Mouse (Mus musculus): ENCODE measurements around the gene Arid5a. TPM values are rescaled to one million over a fixed set of nuclear protein-coding genes. Genes with fewer than 3 reads are reported as not detected.

The Arid5a gene
- polyA plus RNA-seq, 1 experiment from 2014 or later = 14.9 TPM

- Histone ChIP-seq H3K36me3 (ENCODE audit: insufficient read depth, low read length) (no peaks in the 10 kb centered on the region), H3K4me3 (ENCODE audit: low read depth, low read length) (no peak overlapping the region), H3K9ac (replicated peaks; ENCODE audit: low read depth) (no peak overlapping the region), H3K27me3 (replicated peaks; ENCODE audit: insufficient read depth, low read length) (no peaks in the 10 kb centered on the region), H3K4me2 (replicated peaks; ENCODE audit: low read depth, low read length) (no peak overlapping the region), H3K9me3 (ENCODE audit: low read length) (no peaks in the 10 kb centered on the region), H3K4me1 (ENCODE audit: insufficient read depth, low read depth, low read length) (no peaks in the 10 kb centered on the region), H3K27ac (ENCODE audit: low read length) (no peak overlapping the region)
- WGBS = 81% methylated on average over 3 of the region's 3 CpGs
- ATAC-seq = no peak
- DNase-seq (ENCODE audit: low spot score) = no peak
- TF ChIP-seq CTCF (IDR thresholded peaks at IDR 0.05) (no peak), EP300 (IDR thresholded peaks at IDR 0.05) (no peak)
Observed at GRCm38 (mm10) chr1:36280938-36281337, 26.6 kb upstream of the Arid5a start.

DNA sequence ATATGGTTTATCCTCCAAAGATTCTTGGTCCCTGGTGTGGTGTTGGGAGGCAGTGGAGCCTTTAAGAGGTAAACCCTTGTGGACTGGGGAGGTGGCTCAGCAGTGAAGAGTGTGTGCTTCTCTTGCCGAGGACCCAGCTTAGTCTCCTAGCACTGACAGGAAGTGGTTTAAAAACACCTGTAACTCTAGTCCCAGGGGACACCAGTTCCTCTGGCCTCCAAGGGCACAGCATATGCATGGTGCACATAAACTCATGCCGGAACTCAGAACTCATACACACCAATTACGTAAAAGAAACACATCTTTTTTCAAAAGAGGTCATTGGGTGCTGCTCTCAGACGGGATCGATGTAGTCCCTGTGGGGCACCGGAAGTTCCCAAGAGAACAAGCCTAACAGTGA, 25.7 kb upstream of the Arid5a start:
- TF ChIP-seq EP300 (IDR thresholded peaks at IDR 0.05) = no peak
- no peak for TF ChIP-seq CTCF (IDR thresholded peaks at IDR 0.05)

GRCm38 (mm10) chr1:36293470-36293869, 14.1 kb upstream of the Arid5a start:
- H3K9ac ChIP-seq (replicated peaks; ENCODE audit: low read depth) = no peak overlapping the region
- H3K4me3 ChIP-seq (ENCODE audit: low read depth, low read length) = no peak overlapping the region
- no peaks in the 10 kb centered on the region for H3K27me3 ChIP-seq (replicated peaks; ENCODE audit: insufficient read depth, low read length)
- ATAC-seq (no peak), DNase-seq (ENCODE audit: low spot score) (no peak)
- no peak overlapping the region for H3K27ac ChIP-seq (ENCODE audit: low read length)
- no peak overlapping the region for H3K4me2 ChIP-seq (replicated peaks; ENCODE audit: low read depth, low read length)
- 88% methylated on average over 8 of the region's 8 CpGs for WGBS
- no peaks in the 10 kb centered on the region for H3K36me3 ChIP-seq (ENCODE audit: insufficient read depth, low read length)
- no peaks in the 10 kb centered on the region for H3K9me3 ChIP-seq (ENCODE audit: low read length)
- TF ChIP-seq CTCF (IDR thresholded peaks at IDR 0.05) (no peak), EP300 (IDR thresholded peaks at IDR 0.05) (no peak)
- H3K4me1 ChIP-seq (ENCODE audit: insufficient read depth, low read depth, low read length) = no peaks in the 10 kb centered on the region

More for the DNA sequence above, 25.7 kb upstream of the Arid5a start:
- Histone ChIP-seq H3K36me3 (ENCODE audit: insufficient read depth, low read length) (no peaks in the 10 kb centered on the region), H3K4me1 (ENCODE audit: insufficient read depth, low read depth, low read length) (no peaks in the 10 kb centered on the region), H3K27me3 (replicated peaks; ENCODE audit: insufficient read depth, low read length) (no peaks in the 10 kb centered on the region), H3K9ac (replicated peaks; ENCODE audit: low read depth) (no peak overlapping the region), H3K9me3 (ENCODE audit: low read length) (no peaks in the 10 kb centered on the region), H3K27ac (ENCODE audit: low read length) (no peak overlapping the region), H3K4me2 (replicated peaks; ENCODE audit: low read depth, low read length) (no peak overlapping the region), H3K4me3 (ENCODE audit: low read depth, low read length) (no peak overlapping the region)
- DNase-seq (ENCODE audit: low spot score) (no peak), ATAC-seq (no peak)
- WGBS = 75% methylated on average over 6 of the region's 6 CpGs

DNA sequence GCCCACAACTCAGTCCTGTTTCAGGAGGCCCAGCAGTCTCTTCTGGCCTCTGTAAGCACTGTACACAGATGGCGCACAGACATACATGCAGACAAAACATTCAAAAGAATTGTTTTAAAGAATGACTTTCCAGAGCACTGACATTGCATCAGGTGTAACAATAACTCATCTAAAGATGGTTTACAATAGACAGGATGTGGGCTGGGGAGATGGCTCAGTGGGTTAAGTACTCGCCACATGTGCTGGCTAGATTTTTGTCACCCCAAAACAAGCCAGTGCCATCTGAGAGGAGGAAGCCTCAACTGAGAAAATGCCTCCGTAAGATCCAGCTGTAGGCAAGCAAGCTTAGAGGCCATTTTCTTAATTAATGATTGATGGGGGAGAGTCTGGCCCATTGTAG, 13.1 kb upstream of the Arid5a start:
- DNase-seq (ENCODE audit: low spot score) (no peak), ATAC-seq (no peak)
- Histone ChIP-seq H3K36me3 (ENCODE audit: insufficient read depth, low read length) (no peaks in the 10 kb centered on the region), H3K27ac (ENCODE audit: low read length) (no peak overlapping the region), H3K4me2 (replicated peaks; ENCODE audit: low read depth, low read length) (no peak overlapping the region), H3K9me3 (ENCODE audit: low read length) (no peaks in the 10 kb centered on the region), H3K9ac (replicated peaks; ENCODE audit: low read depth) (no peak overlapping the region), H3K27me3 (replicated peaks; ENCODE audit: insufficient read depth, low read length) (no peaks in the 10 kb centered on the region; the same call in 1 of the 2 replicates), H3K4me3 (ENCODE audit: low read depth, low read length) (no peak overlapping the region), H3K4me1 (ENCODE audit: insufficient read depth, low read depth, low read length) (no peaks in the 10 kb centered on the region)
- TF ChIP-seq EP300 (IDR thresholded peaks at IDR 0.05) = no peak
- TF ChIP-seq CTCF (IDR thresholded peaks at IDR 0.05) = no peak
- 69% methylated on average over 3 of the region's 3 CpGs for WGBS

DNA sequence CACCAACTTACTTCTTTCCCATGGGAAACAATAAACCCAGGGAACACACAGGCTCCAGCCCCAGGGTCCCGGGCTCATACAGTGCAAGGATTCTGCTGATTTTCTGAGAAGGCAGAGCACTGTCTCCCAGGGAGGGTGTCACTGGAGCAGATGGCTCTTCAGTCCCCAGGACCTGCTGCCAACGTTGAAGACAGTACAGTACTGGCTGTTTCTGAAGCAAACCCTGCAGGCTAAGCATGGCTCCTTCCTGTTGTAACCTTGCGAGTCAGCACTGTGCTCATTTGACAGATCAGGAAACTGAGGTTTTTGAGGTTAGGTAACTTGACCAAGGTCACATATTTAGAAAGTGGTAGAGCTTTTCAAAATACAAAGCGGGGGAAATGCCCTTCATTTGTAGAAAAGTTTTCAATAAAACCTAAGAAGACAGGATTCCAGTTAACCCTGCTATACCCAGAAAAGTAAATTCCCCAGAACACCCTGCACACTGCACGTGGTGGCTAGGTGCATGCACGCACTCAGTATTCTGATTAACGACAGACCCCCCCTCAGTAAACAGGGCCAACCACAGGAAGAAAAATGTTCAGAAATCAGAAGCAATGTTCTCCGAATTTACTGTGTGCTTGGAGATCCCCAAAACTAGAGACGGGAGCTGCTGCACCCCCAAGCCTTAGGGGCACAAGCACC, 10.9 kb upstream of the Arid5a start:
- Histone ChIP-seq H3K4me1 (ENCODE audit: insufficient read depth, low read depth, low read length) (no peaks in the 10 kb centered on the region), H3K27me3 (replicated peaks; ENCODE audit: insufficient read depth, low read length) (no peaks in the 10 kb centered on the region; the same call in 1 of the 2 replicates), H3K4me3 (ENCODE audit: low read depth, low read length) (no peak overlapping the region), H3K36me3 (ENCODE audit: insufficient read depth, low read length) (no peaks in the 10 kb centered on the region), H3K4me2 (replicated peaks; ENCODE audit: low read depth, low read length) (no peak overlapping the region), H3K9ac (replicated peaks; ENCODE audit: low read depth) (no peak overlapping the region), H3K9me3 (ENCODE audit: low read length) (no peaks in the 10 kb centered on the region), H3K27ac (ENCODE audit: low read length) (no peak overlapping the region)
- DNase-seq (ENCODE audit: low spot score) (no peak), ATAC-seq (no peak)
- WGBS = 54% methylated on average over 9 of the region's 9 CpGs
- TF ChIP-seq CTCF (IDR thresholded peaks at IDR 0.05) (no peak), EP300 (IDR thresholded peaks at IDR 0.05) (no peak)

GRCm38 (mm10) chr1:36298107-36298506, 9.4 kb upstream of the Arid5a start:
- H3K4me1 ChIP-seq (ENCODE audit: insufficient read depth, low read depth, low read length) = 0 out of 2 replicates have a peak, but pooled peaks cover under 1% of the 10 kb centered on the region
- WGBS = 63% methylated on average over 4 of the region's 4 CpGs
- H3K27me3 ChIP-seq (replicated peaks; ENCODE audit: insufficient read depth, low read length) = no peaks in the 10 kb centered on the region; the same call in 1 of the 2 replicates
- H3K4me2 ChIP-seq (replicated peaks; ENCODE audit: low read depth, low read length) = no peak overlapping the region
- ATAC-seq (no peak), DNase-seq (ENCODE audit: low spot score) (no peak)
- no peak overlapping the region for H3K27ac ChIP-seq (ENCODE audit: low read length)
- no peak overlapping the region for H3K4me3 ChIP-seq (ENCODE audit: low read depth, low read length)
- no peaks in the 10 kb centered on the region for H3K9me3 ChIP-seq (ENCODE audit: low read length)
- no peaks in the 10 kb centered on the region for H3K36me3 ChIP-seq (ENCODE audit: insufficient read depth, low read length)
- TF ChIP-seq EP300 (IDR thresholded peaks at IDR 0.05) = no peak
- no peak for TF ChIP-seq CTCF (IDR thresholded peaks at IDR 0.05)
- H3K9ac ChIP-seq (replicated peaks; ENCODE audit: low read depth) = no peak overlapping the region
